Mouse (Mus musculus): Measurements from ENCODE around the gene Trip10. TPM values are rescaled to one million over a fixed set of nuclear protein-coding genes. Genes with fewer than 3 reads are reported as not detected.

Trip10 gene
- polyA plus RNA-seq, 1 experiment: 61.1 TPM

DNA sequence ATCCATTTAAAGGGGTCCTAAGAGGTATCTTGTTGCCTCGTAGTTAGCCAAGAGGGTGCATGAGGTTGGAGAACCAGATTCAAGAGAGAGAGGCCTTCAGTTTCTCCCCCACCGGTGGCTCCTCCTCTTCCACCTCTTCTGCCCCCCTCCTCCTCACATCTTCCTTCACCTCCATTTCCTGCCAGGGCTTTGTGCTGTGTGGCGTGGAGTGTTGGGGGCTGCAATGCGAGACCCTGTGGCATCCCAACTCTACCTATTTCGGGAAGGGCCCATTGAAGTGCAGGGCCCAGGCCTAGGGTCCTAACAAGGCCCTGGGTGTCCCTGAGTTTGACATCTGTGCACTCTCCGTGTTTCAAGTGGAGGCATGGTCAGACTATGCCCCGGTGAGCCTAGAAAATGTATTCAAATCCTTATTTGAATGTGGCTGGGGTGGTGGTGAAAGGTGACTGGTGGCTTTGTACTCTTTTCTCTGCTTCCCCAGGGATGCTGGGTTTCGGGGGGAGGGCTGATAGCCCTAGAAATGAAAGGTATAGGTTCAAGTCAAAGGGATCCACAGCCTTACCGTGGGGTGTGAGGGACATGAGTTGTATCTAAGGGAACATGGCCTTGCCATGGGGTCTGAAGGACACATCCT lies 30.5 kb downstream of the Trip10 start:
- Histone ChIP-seq H3K27me3 (ENCODE audit: control insufficient read depth, insufficient read depth, low read length, poor library complexity, severe bottlenecking) (no peaks in the 10 kb centered on the region), H3K27ac (ENCODE audit: insufficient read depth, low read length) (no peak overlapping the region), H3K4me1 (ENCODE audit: control insufficient read depth, insufficient read depth, low read length) (no peaks in the 10 kb centered on the region), H3K9me3 (replicated peaks; ENCODE audit: control insufficient read depth, insufficient read depth, low read length, poor library complexity, severe bottlenecking) (no peaks in the 10 kb centered on the region), H3K9ac (ENCODE audit: low read depth, poor library complexity, severe bottlenecking) (peak overlapping the region; percentile 20), H3K36me3 (ENCODE audit: control insufficient read depth, insufficient read depth, low read length, poor library complexity, severe bottlenecking) (no peaks in the 10 kb centered on the region), H3K4me3 (ENCODE audit: low read depth, low read length) (no peak overlapping the region)
- TF ChIP-seq CTCF (IDR thresholded peaks at IDR 0.05; ENCODE audit: low read depth, low read length) (no peak), POLR2A (IDR thresholded peaks at IDR 0.05; ENCODE audit: insufficient read depth, low read length) (no peak), EP300 (IDR thresholded peaks at IDR 0.05; ENCODE audit: insufficient read depth, low read depth, low read length) (no peak)

DNA sequence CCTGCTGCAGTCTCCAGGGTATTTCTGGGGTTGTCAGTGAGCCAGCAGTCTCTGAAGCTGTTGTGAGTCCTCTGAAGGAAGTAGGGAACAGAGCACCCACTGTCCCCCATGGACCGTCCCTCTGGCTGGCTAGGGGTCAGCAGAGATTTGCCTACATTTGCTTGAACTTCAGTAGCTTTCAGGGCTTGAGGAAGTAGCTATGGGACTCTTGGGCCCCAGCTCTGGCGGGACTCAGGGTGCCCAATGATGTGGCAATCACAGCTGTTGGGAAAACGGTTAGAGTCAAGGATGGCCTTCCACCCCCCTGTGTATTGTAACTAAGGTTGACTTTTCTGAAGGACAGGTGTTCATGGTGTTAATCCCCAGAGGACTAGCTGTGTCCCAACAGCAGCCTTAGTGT lies 31.2 kb downstream of the Trip10 start:
- no peak for TF ChIP-seq POLR2A (IDR thresholded peaks at IDR 0.05; ENCODE audit: insufficient read depth, low read length)
- no peak for TF ChIP-seq EP300 (IDR thresholded peaks at IDR 0.05; ENCODE audit: insufficient read depth, low read depth, low read length)
- no peak for TF ChIP-seq CTCF (IDR thresholded peaks at IDR 0.05; ENCODE audit: low read depth, low read length)
- Histone ChIP-seq H3K9ac (ENCODE audit: low read depth, poor library complexity, severe bottlenecking) (no peak overlapping the region), H3K9me3 (replicated peaks; ENCODE audit: control insufficient read depth, insufficient read depth, low read length, poor library complexity, severe bottlenecking) (no peaks in the 10 kb centered on the region), H3K4me1 (ENCODE audit: control insufficient read depth, insufficient read depth, low read length) (no peaks in the 10 kb centered on the region), H3K4me3 (ENCODE audit: low read depth, low read length) (no peak overlapping the region), H3K27ac (ENCODE audit: insufficient read depth, low read length) (no peak overlapping the region), H3K36me3 (ENCODE audit: control insufficient read depth, insufficient read depth, low read length, poor library complexity, severe bottlenecking) (no peaks in the 10 kb centered on the region), H3K27me3 (ENCODE audit: control insufficient read depth, insufficient read depth, low read length, poor library complexity, severe bottlenecking) (no peaks in the 10 kb centered on the region)

DNA sequence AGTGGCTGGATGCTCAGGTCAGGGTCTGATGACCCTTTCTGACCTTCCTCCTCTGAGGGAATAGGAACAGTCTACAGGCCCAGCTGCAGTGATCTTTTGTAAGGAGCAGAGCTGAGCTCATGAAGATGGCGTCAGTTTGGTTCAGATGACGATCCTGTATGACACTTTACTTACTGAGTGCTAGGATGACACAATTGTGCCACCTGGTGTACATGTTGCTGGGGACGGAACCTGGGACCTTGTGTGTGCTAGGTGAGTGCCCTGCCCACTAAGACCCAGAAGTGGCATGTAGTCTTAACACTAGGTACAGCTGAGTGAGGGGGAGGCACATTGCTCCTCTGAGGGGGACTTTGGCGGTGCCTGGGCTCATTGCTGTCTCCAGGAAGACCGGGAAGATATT lies 34.7 kb downstream of the Trip10 start:
- H3K9me3 ChIP-seq (replicated peaks; ENCODE audit: control insufficient read depth, insufficient read depth, low read length, poor library complexity, severe bottlenecking): no peaks in the 10 kb centered on the region
- H3K27me3 ChIP-seq (ENCODE audit: control insufficient read depth, insufficient read depth, low read length, poor library complexity, severe bottlenecking): no peaks in the 10 kb centered on the region
- TF ChIP-seq POLR2A (IDR thresholded peaks at IDR 0.05; ENCODE audit: insufficient read depth, low read length): no peak
- TF ChIP-seq EP300 (IDR thresholded peaks at IDR 0.05; ENCODE audit: insufficient read depth, low read depth, low read length): no peak
- TF ChIP-seq CTCF (IDR thresholded peaks at IDR 0.05; ENCODE audit: low read depth, low read length): no peak
- H3K36me3 ChIP-seq (ENCODE audit: control insufficient read depth, insufficient read depth, low read length, poor library complexity, severe bottlenecking): no peaks in the 10 kb centered on the region
- no peaks in the 10 kb centered on the region for H3K4me1 ChIP-seq (ENCODE audit: control insufficient read depth, insufficient read depth, low read length)
- H3K27ac ChIP-seq (ENCODE audit: insufficient read depth, low read length): no peak overlapping the region
- no peak overlapping the region for H3K4me3 ChIP-seq (ENCODE audit: low read depth, low read length)
- H3K9ac ChIP-seq (ENCODE audit: low read depth, poor library complexity, severe bottlenecking): no peak overlapping the region

DNA sequence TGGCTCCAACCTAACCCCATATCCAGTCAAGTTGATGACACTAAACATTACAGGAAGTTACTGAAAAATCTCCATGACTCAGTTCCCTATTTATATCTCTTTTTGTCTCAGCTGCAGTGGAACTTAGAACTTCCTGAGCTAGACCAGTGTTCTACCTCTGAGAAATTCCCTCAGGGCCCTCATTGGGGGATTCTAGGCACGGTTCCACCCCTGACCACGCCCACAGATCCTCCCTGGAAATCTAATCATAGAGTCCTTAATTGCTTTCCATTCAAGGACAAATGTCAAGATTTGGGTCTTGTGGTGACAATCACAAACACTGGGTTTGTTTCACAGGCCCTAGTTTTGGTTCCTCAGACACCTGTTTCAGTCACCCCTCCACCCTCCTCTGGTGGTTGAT lies 35.8 kb downstream of the Trip10 start:
- Histone ChIP-seq H3K9ac (ENCODE audit: low read depth, poor library complexity, severe bottlenecking) (no peak overlapping the region), H3K9me3 (replicated peaks; ENCODE audit: control insufficient read depth, insufficient read depth, low read length, poor library complexity, severe bottlenecking) (no peaks in the 10 kb centered on the region), H3K27ac (ENCODE audit: insufficient read depth, low read length) (no peak overlapping the region), H3K36me3 (ENCODE audit: control insufficient read depth, insufficient read depth, low read length, poor library complexity, severe bottlenecking) (no peaks in the 10 kb centered on the region), H3K4me3 (ENCODE audit: low read depth, low read length) (no peak overlapping the region), H3K4me1 (ENCODE audit: control insufficient read depth, insufficient read depth, low read length) (no peaks in the 10 kb centered on the region), H3K27me3 (ENCODE audit: control insufficient read depth, insufficient read depth, low read length, poor library complexity, severe bottlenecking) (no peaks in the 10 kb centered on the region)
- TF ChIP-seq POLR2A (IDR thresholded peaks at IDR 0.05; ENCODE audit: insufficient read depth, low read length): no peak
- TF ChIP-seq CTCF (IDR thresholded peaks at IDR 0.05; ENCODE audit: low read depth, low read length): no peak
- no peak for TF ChIP-seq EP300 (IDR thresholded peaks at IDR 0.05; ENCODE audit: insufficient read depth, low read depth, low read length)

DNA sequence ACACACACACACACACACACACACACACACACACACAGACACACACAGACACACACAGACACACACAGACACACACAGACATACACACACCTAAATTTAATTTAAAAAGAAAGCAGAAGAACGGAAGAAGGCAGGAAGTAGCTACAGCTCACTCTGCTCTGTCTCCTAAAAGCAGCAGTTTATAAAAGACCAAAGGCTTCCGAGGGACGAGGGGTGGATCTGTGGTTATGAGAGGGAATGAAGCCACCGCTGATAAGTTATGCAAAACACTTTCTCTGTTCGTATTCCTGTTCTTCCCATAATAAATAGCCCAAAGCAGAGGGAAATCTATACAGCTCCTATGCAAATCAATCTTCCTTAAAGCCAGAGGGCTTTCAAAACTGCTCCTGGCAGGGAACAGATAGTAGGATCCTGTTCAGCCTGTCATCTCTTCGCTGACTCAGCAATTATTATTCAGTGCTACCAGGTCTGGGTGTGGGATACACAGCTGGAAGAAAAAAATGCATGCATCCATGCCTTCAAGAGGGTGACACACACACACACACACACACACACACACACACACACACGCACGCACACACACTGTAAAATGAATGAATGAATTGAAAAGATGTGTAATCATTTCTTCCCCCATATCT lies 37.6 kb downstream of the Trip10 start:
- Histone ChIP-seq H3K4me1 (ENCODE audit: control insufficient read depth, insufficient read depth, low read length) (no peaks in the 10 kb centered on the region), H3K9me3 (replicated peaks; ENCODE audit: control insufficient read depth, insufficient read depth, low read length, poor library complexity, severe bottlenecking) (no peaks in the 10 kb centered on the region), H3K9ac (ENCODE audit: low read depth, poor library complexity, severe bottlenecking) (no peak overlapping the region), H3K27ac (ENCODE audit: insufficient read depth, low read length) (no peak overlapping the region), H3K36me3 (ENCODE audit: control insufficient read depth, insufficient read depth, low read length, poor library complexity, severe bottlenecking) (no peaks in the 10 kb centered on the region), H3K27me3 (ENCODE audit: control insufficient read depth, insufficient read depth, low read length, poor library complexity, severe bottlenecking) (no peaks in the 10 kb centered on the region), H3K4me3 (ENCODE audit: low read depth, low read length) (no peak overlapping the region)
- TF ChIP-seq CTCF (IDR thresholded peaks at IDR 0.05; ENCODE audit: low read depth, low read length) (no peak), EP300 (IDR thresholded peaks at IDR 0.05; ENCODE audit: insufficient read depth, low read depth, low read length) (no peak), POLR2A (IDR thresholded peaks at IDR 0.05; ENCODE audit: insufficient read depth, low read length) (no peak)

DNA sequence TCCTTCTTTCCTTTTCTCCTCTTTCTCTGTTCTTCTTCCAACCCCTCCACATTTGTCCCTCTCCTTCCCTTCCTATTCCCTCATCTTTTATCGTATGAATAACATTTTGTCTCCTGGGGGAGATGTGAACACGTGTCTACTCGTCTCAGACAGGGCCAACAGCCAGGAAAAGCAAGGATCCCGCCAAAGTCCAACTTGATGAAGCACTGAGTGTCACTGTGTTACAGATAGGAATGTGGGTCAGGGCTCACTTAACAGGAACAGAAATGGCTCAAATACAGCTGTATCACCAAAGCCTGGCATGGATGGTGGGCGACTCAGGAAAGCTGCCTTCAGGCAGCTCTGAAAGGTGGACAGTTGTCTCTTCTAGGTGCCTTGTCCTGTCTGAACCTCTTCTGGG lies 40.0 kb downstream of the Trip10 start:
- H3K36me3 ChIP-seq (ENCODE audit: control insufficient read depth, insufficient read depth, low read length, poor library complexity, severe bottlenecking): no peaks in the 10 kb centered on the region
- H3K9ac ChIP-seq (ENCODE audit: low read depth, poor library complexity, severe bottlenecking): no peak overlapping the region
- H3K4me3 ChIP-seq (ENCODE audit: low read depth, low read length): no peak overlapping the region
- H3K27me3 ChIP-seq (ENCODE audit: control insufficient read depth, insufficient read depth, low read length, poor library complexity, severe bottlenecking): no peaks in the 10 kb centered on the region
- no peaks in the 10 kb centered on the region for H3K9me3 ChIP-seq (replicated peaks; ENCODE audit: control insufficient read depth, insufficient read depth, low read length, poor library complexity, severe bottlenecking)
- TF ChIP-seq POLR2A (IDR thresholded peaks at IDR 0.05; ENCODE audit: insufficient read depth, low read length) (no peak), EP300 (IDR thresholded peaks at IDR 0.05; ENCODE audit: insufficient read depth, low read depth, low read length) (no peak), CTCF (IDR thresholded peaks at IDR 0.05; ENCODE audit: low read depth, low read length) (no peak)
- no peak overlapping the region for H3K27ac ChIP-seq (ENCODE audit: insufficient read depth, low read length)
- H3K4me1 ChIP-seq (ENCODE audit: control insufficient read depth, insufficient read depth, low read length): no peaks in the 10 kb centered on the region
